Mouse (Mus musculus) heart, embryonic 13.5 days (tissue): ENCODE results near the gene Degs1. TPM values are rescaled to one million over a fixed set of nuclear protein-coding genes. Genes with fewer than 3 reads are reported as not detected.
"Not testable (repeated sequence)": the region's sequence is repeated elsewhere in the genome, so short reads cannot be mapped to it uniquely, and the experiment has no call there.

ENCODE experiments used
- ATAC-seq: fragments of 200-750 bp; cut with Nextera tagmentation; 2 replicates; pipeline ENCODE4 v1.8.0; 2017; ENCODE audit warnings: moderate TSS enrichment; ENCODE audit not compliant: insufficient number of reproducible peaks, low FRiP score, low TSS enrichment; ENCODE audit errors: extremely low read depth
- H3K27ac ChIP-seq: fragments of 300-500 bp; sonication (generic); replicated peaks from 2 replicates; pipeline ENCODE4 v1.5.1; 2015; ENCODE audit warnings: moderate library complexity, mild to moderate bottlenecking, inconsistent platforms
- H3K27me3 ChIP-seq: fragments of 300-500 bp; sonication (generic); replicated peaks from 2 replicates; pipeline ENCODE4 v1.6.1; 2015; ENCODE audit warnings: mild to moderate bottlenecking, inconsistent platforms
- H3K36me3 ChIP-seq: fragments of 300-500 bp; sonication (generic); 2 replicates; pipeline ENCODE4 v1.6.1; 2015; ENCODE audit warnings: mild to moderate bottlenecking, inconsistent platforms
- H3K4me1 ChIP-seq: fragments of 300-500 bp; sonication (generic); 2 replicates; pipeline ENCODE4 v1.6.1; 2015; ENCODE audit warnings: inconsistent platforms
- H3K4me2 ChIP-seq: fragments of 300-500 bp; sonication (generic); 2 replicates; pipeline ENCODE4 v1.6.1; 2015; ENCODE audit warnings: inconsistent platforms, mild to moderate bottlenecking, moderate library complexity
- H3K4me3 ChIP-seq: fragments of 300-500 bp; sonication (generic); 2 replicates; pipeline ENCODE4 v1.5.1; 2015; ENCODE audit warnings: moderate library complexity, mild to moderate bottlenecking, inconsistent platforms
- H3K9ac ChIP-seq: fragments of 300-500 bp; sonication (generic); 2 replicates; pipeline ENCODE4 v1.6.1; 2015; ENCODE audit warnings: inconsistent platforms, mild to moderate bottlenecking, moderate library complexity
- H3K9me3 ChIP-seq: fragments of 300-500 bp; sonication (generic); 2 replicates; pipeline ENCODE4 v1.6.1; 2016; ENCODE audit warnings: inconsistent platforms
- WGBS: fragments of 180-500 bp; shearing (Covaris S2); methylation state at CpG from one replicate; pipeline ENCODE4 v1.1.7; 2015; ENCODE audit warnings: mixed read lengths; 5-methylcytosine and 5-hydroxymethylcytosine counted together
- polyA plus RNA-seq: library from polyadenylated mRNA; unstranded; fragments of >200 nt; fragmentation: Nextera tagmentation; extraction: Ambion mirVana; gene quantifications from 2 replicates; pipeline ENCODE4 v1.2.1, GENCODE M21; 2015

Gene Degs1
- polyA plus RNA-seq, 1 experiment from 2014 or later = 141 TPM

DNA sequence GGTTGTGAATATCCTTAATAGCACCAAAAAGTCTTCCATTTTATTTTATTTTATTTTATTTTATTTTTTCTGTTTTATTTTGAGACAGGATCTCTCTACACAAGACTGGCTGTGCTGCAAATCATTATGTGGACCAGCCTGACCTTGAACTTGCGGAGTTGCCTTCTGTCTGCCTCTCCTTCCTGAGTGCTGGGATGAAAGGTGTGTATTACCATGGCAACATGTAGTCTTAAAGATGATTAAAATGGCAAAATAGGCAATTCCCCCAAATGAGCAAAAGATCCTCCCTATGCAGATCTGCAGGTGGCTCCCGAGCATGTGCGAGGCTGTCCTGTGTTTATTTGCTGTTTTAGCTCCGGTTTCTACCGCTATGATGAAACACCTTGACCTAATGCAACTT is 15.2 kb upstream of the Degs1 start:
- Histone ChIP-seq H3K27me3 (no peaks in the 10 kb centered on the region), H3K4me3 (no peak overlapping the region), H3K9ac (no peak overlapping the region), H3K9me3 (no peaks in the 10 kb centered on the region; the same call in 1 of the 2 replicates), H3K27ac (no peak overlapping the region), H3K4me2 (no peak overlapping the region), H3K36me3 (no peaks in the 10 kb centered on the region), H3K4me1 (no peaks in the 10 kb centered on the region)
- 89% methylated on average over 5 of the region's 5 CpGs for WGBS
- ATAC-seq = no peak

DNA sequence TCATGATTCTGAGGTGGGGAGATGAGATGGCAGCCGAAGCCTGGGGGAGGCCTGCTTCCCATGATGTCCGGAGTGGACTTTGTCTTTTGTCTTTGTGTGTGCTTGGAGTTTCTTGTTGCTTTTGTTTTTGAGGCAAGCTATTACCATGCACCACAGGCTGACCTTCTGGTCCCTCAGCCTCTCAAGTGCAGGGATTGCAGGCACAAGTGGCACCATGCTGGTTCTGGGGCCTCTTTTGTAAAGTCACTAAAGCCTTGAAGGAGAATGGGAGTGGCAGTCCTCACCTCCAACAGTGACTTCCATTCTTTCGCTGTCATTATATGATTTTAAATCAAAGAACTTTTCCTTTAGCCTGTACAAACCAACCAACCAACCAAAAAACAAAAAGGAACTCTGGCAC is 14.6 kb upstream of the Degs1 start:
- no peak overlapping the region for H3K9ac ChIP-seq
- H3K36me3 ChIP-seq = no peaks in the 10 kb centered on the region
- ATAC-seq = no peak
- H3K4me1 ChIP-seq = peaks cover 2% of the 10 kb centered on the region
- WGBS = 87% methylated on average over 3 of the region's 3 CpGs
- H3K4me2 ChIP-seq = no peak overlapping the region
- no peaks in the 10 kb centered on the region for H3K27me3 ChIP-seq
- no peak overlapping the region for H3K4me3 ChIP-seq
- no peak overlapping the region for H3K27ac ChIP-seq
- H3K9me3 ChIP-seq = no peaks in the 10 kb centered on the region; the same call in 1 of the 2 replicates

DNA sequence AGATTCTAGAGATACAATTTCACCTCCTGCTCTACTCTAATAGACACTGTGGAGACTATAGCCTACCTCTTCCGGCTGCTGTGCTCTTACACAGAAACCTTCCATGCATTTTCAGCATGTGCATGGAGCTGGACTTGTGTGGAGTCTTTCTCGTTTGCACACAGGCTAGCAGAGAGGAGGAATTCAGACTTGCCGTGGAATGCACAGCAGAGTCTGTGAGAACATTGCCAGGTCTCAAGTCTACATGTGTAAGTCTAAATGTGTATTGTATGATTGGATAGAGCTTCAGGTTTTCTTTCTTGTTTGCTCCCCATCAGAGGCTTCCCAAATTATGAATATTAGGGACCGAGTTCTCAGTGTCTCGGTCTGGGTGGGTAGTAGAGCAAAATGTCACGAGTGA is 14.2 kb upstream of the Degs1 start:
- H3K27me3 ChIP-seq = no peaks in the 10 kb centered on the region
- no peak overlapping the region for H3K9ac ChIP-seq
- no peaks in the 10 kb centered on the region for H3K36me3 ChIP-seq
- WGBS = 77% methylated on average over 6 of the region's 6 CpGs
- H3K4me3 ChIP-seq = no peak overlapping the region
- H3K4me1 ChIP-seq = peaks cover 6% of the 10 kb centered on the region
- H3K27ac ChIP-seq = no peak overlapping the region
- no peak overlapping the region for H3K4me2 ChIP-seq
- no peak for ATAC-seq
- no peaks in the 10 kb centered on the region; the same call in 1 of the 2 replicates for H3K9me3 ChIP-seq

DNA sequence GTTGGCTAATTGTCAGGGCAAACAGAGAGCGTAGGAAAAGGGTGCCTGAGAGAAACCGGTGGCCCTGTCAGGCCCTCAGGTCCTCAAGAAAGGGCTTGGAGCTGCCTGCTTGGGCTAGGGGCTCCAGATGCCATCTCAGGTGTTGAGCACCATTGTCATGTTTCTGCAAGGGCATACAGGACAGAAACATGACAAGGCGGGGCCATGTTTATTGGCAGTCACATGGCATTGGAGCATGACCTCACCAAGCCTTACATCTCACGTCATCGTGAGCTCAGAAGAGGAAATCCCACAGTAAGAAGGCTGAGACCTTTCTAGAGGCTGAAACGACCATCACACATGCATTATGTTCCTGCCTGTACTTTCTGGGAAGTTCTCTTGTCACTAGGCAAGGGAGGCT is 13.5 kb upstream of the Degs1 start:
- Histone ChIP-seq H3K4me2 (no peak overlapping the region), H3K4me1 (peaks cover 6% of the 10 kb centered on the region), H3K9me3 (no peaks in the 10 kb centered on the region; the same call in 1 of the 2 replicates), H3K4me3 (no peak overlapping the region), H3K9ac (no peak overlapping the region), H3K27me3 (no peaks in the 10 kb centered on the region), H3K27ac (no peak overlapping the region), H3K36me3 (no peaks in the 10 kb centered on the region)
- no peak for ATAC-seq
- 79% methylated on average over 6 of the region's 6 CpGs for WGBS

DNA sequence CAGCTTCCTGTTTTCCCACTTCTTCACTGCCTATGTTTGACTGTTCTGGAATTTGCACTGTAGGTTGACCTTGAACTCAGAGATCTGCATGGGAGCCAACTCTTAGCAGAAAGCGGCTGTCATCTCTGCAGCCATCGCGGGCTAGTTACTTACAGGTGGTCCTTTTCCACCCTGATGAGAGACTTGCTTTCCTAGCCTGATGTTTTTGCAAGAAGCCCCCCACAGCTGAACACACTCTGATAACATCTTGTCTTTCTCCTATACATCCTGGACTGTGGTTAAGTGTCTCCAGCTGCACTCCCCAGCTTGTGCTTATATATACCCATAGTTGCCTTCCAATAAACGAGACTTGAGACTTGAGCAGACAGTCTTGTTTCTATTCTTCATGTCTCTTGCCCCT is 9.7 kb upstream of the Degs1 start:
- Histone ChIP-seq H3K9me3 (no peaks in the 10 kb centered on the region; the same call in 1 of the 2 replicates), H3K4me3 (no peak overlapping the region), H3K27me3 (no peaks in the 10 kb centered on the region; the same call in 1 of the 2 replicates), H3K4me1 (peaks cover 9% of the 10 kb centered on the region), H3K36me3 (no peaks in the 10 kb centered on the region), H3K9ac (no peak overlapping the region), H3K4me2 (no peak overlapping the region), H3K27ac (no peak overlapping the region)
- ATAC-seq = no peak
- 44% methylated on average over 4 of the region's 4 CpGs for WGBS

DNA sequence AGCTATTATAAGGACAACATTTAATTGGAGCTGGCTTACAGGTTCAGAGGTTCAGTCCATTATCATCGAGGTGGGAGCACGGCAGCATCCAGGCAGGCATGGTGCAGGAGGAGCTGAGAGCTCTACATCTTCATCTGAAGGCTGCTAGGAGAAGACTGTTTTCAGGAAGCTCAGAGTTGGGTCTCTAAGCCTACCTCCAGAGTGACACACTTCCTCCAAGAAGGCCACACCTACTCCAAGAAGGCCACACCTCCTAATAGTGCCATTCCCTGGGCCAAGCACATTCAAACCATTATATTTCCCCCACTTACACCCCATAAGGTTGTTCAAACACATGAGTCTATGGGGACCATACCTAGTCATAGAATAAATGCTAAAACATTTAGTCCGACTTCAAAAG is 8.1 kb upstream of the Degs1 start:
- H3K9ac ChIP-seq, H3K4me3 ChIP-seq, H3K9me3 ChIP-seq, ATAC-seq, H3K4me1 ChIP-seq, H3K4me2 ChIP-seq, H3K27ac ChIP-seq, H3K36me3 ChIP-seq, H3K27me3 ChIP-seq: not testable (repeated sequence)
- 90% methylated on average over 3 of the region's 3 CpGs for WGBS

DNA sequence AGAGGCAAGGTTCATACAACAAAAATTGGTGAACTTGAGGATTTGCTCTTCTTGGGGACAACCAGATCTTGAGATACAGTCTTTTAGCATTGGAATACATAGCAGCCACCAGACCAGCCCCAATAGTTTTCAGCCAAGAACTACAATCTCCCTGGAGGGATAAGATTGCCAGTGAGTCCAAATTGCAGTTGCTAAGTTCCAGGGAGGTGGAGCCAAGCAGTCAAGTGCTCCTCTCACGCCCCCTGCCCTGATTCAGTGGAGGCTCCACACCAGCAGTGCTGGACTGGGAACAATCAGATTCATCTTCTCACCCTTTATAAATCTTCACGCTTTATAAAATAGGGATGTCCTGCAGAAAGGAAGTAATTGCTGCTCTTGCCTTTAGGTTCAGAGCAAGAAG is 7.2 kb upstream of the Degs1 start:
- H3K4me2 ChIP-seq = no peak overlapping the region
- H3K4me1 ChIP-seq = peaks cover 9% of the 10 kb centered on the region
- no peak overlapping the region for H3K4me3 ChIP-seq
- no peak overlapping the region for H3K9ac ChIP-seq
- no peaks in the 10 kb centered on the region for H3K36me3 ChIP-seq
- H3K27ac ChIP-seq = no peak overlapping the region
- 59% methylated on average over 2 of the region's 2 CpGs for WGBS
- ATAC-seq = no peak
- no peaks in the 10 kb centered on the region; the same call in 1 of the 2 replicates for H3K9me3 ChIP-seq
- no peaks in the 10 kb centered on the region; the same call in 1 of the 2 replicates for H3K27me3 ChIP-seq

DNA sequence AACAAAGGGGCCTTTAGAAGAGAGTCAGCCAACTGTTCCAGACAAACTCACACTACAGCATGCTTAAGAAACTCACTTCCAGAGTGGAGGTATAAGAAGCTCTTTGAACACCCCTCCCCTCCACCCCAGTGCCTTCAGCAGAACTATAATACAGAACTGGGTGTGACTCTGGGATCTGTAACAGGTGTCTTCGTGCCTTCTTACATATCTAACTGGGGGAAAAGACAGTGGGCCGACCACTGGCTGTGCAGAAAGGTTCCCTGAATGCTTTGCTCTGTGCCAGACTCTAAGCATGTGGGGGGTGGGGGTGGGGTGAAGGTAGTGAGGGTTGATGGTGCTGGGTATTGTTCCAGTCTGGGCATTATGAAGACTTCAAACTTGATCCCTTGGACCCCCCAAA is 6.0 kb upstream of the Degs1 start:
- H3K27me3 ChIP-seq = peaks cover 4% of the 10 kb centered on the region; the same call in 1 of the 2 replicates
- H3K9me3 ChIP-seq = no peaks in the 10 kb centered on the region
- no peak overlapping the region for H3K27ac ChIP-seq
- no peak overlapping the region for H3K9ac ChIP-seq
- WGBS = 58% methylated on average over 2 of the region's 2 CpGs
- H3K4me2 ChIP-seq = no peak overlapping the region
- no peaks in the 10 kb centered on the region for H3K36me3 ChIP-seq
- no peak overlapping the region for H3K4me3 ChIP-seq
- peaks cover 9% of the 10 kb centered on the region for H3K4me1 ChIP-seq
- ATAC-seq = no peak

DNA sequence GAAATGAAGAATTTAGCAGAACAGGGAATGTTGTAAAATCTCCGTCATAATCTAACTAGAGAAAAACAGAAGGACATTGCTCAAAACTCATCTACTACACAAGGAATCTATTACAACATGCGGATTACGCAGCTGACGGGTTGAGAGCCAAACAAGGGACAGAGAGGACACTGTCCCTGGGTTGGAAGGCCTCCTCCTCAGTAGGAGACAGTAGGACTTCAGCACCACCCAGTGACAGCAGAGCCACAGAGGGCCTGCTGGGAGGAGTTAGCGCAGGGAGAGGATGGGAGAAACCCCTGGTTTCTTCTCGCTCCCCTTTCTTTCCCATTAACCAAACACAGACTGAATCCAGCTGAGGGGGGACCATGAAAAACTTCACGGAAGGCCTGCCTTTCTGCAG is 5.2 kb upstream of the Degs1 start:
- no peak overlapping the region for H3K27ac ChIP-seq
- 60% methylated on average over 7 of the region's 7 CpGs for WGBS
- H3K9ac ChIP-seq = no peak overlapping the region
- H3K4me3 ChIP-seq = no peak overlapping the region
- H3K36me3 ChIP-seq = no peaks in the 10 kb centered on the region
- peaks cover 4% of the 10 kb centered on the region; the same call in 1 of the 2 replicates for H3K27me3 ChIP-seq
- H3K4me2 ChIP-seq = no peak overlapping the region
- ATAC-seq = no peak
- no peaks in the 10 kb centered on the region for H3K9me3 ChIP-seq
- H3K4me1 ChIP-seq = peaks cover 16% of the 10 kb centered on the region

DNA sequence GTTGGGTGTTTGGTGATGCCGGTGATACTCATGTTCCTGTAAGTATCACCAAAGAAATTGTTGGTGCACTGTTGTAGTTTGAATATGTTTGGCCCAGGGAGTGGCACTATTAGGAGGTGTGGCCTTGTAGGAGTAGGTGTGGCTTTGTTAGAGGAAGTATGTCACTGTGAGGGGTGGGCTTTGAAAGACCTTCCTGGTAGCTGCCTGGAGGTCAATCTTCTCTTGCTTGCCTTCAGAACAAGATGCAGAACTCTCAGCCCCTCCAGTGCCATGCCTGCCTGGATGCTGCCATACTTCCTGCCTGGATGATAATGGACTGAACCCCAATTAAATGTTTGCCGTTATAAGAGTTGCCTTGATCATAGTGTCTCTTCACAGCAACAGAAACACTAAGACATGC is 2.2 kb upstream of the Degs1 start:
- peaks cover 4% of the 10 kb centered on the region; the same call in 1 of the 2 replicates for H3K27me3 ChIP-seq
- ATAC-seq = no peak
- WGBS = 89% methylated on average over 2 of the region's 2 CpGs
- no peaks in the 10 kb centered on the region for H3K9me3 ChIP-seq
- no peak overlapping the region for H3K27ac ChIP-seq
- H3K4me1 ChIP-seq = peaks cover 29% of the 10 kb centered on the region
- H3K4me2 ChIP-seq = no peak overlapping the region
- no peak overlapping the region for H3K9ac ChIP-seq
- H3K36me3 ChIP-seq = no peaks in the 10 kb centered on the region
- no peak overlapping the region for H3K4me3 ChIP-seq

DNA sequence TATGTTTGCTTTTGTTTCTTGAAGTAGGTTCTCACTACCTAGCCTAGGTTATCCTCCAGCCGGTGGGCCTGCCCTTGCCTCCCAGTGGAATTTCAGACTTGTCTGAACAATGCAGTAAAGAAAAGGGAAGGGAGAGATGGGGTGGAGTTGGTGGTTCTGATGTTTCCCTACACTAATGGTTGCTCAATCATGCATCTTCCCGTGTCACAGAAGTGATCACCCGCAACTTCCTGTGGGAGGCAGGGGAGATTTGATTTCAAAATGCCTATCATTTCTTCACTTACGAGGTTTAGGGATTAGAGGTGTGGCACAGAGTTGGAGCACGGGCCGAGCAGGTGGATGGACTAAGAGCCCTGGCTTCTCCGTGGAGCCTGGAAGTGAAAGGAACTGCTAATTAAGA is 627 bp upstream of the Degs1 start:
- peak overlapping the region; percentile 91; the same call in 1 of the 2 replicates for H3K9ac ChIP-seq
- H3K4me3 ChIP-seq = peak overlapping the region; percentile 77
- WGBS = 37% methylated on average over 7 of the region's 7 CpGs
- H3K4me2 ChIP-seq = peak overlapping the region; percentile 85
- H3K27me3 ChIP-seq = 0 out of 2 replicates have a peak, but pooled peaks cover 4% of the 10 kb centered on the region
- peaks cover 28% of the 10 kb centered on the region for H3K4me1 ChIP-seq
- H3K27ac ChIP-seq = no peak overlapping the region
- peaks cover 12% of the 10 kb centered on the region for H3K36me3 ChIP-seq
- no peaks in the 10 kb centered on the region for H3K9me3 ChIP-seq
- ATAC-seq = no peak

DNA sequence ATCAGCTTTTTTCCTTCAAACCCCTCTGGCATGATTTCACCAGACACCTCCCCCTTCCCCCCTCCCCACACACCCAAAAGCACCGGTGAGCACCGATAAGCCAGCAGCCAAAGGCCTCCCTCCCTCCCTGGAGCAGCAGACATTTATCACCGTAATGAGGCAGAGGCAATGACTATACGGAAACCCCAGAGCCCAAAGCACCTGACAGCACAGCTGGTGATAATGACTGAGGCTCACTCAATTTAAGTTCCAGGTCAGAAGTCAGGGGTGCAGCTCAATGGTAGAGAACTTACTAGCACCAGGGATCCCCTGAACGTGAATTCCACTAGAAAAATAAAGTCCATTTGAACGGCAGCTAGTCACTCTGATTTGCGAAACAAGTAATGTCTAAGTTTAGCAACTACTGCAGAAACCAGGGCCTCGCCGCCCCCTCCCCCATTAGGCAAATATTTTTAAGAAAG is 1.3 kb downstream of the Degs1 start:
- H3K9me3 ChIP-seq = no peaks in the 10 kb centered on the region
- peak overlapping the region; percentile 85 for H3K4me2 ChIP-seq
- H3K4me3 ChIP-seq = peak overlapping the region; percentile 77
- peak overlapping the region; percentile 91 for H3K9ac ChIP-seq
- H3K36me3 ChIP-seq = peaks cover 32% of the 10 kb centered on the region
- peaks cover 34% of the 10 kb centered on the region for H3K4me1 ChIP-seq
- H3K27me3 ChIP-seq = 0 out of 2 replicates have a peak, but pooled peaks cover 4% of the 10 kb centered on the region
- 4% methylated on average over 9 of the region's 9 CpGs for WGBS
- ATAC-seq = no peak
- H3K27ac ChIP-seq = peak overlapping the region; percentile 92
